Mouse (Mus musculus) layer of hippocampus, postnatal 36 days (tissue): ENCODE results near the gene Snrpb2. TPM values are rescaled to one million over a fixed set of nuclear protein-coding genes. Genes with fewer than 3 reads are reported as not detected.
A peak's percentile ranks its signal among the peaks of the same experiment; 100 is the strongest.

Experiments
- DNase-seq, 2 experiments: peaks; one replicate each; pipeline ENCODE4 v3.0.0; 2022
- total RNA-seq, 2 experiments: library from RNA; stranded (reverse); gene quantifications; 2 replicates each; pipeline ENCODE4 v1.2.3; 2021

Gene Snrpb2
- total RNA-seq, 2 experiments from 2014 or later = 32.8 to 41.9 TPM

- no peak for DNase-seq
These were observed 31.9 kb downstream of the Snrpb2 start for GRCm38 (mm10) chr2:143094761-143095160.

- no peak for DNase-seq
These were observed 34.3 kb downstream of the Snrpb2 start for GRCm38 (mm10) chr2:143097170-143097569.

GRCm38 (mm10) chr2:143113859-143114258 is 51.0 kb downstream of the Snrpb2 start:
- no peak for DNase-seq

- DNase-seq = peak; percentile 31 to 41
These were observed 51.9 kb downstream of the Snrpb2 start for GRCm38 (mm10) chr2:143114716-143115115.

GRCm38 (mm10) chr2:143117453-143117852 is 54.6 kb downstream of the Snrpb2 start:
- DNase-seq = peak; percentile 11 to 19

GRCm38 (mm10) chr2:143118221-143118620 is 55.4 kb downstream of the Snrpb2 start:
- no peak for DNase-seq

Other genes starting within 250 kb of the Snrpb2 start
- gene Kif16b, start 161.5 kb upstream of the Snrpb2 start, total RNA-seq = 10 to 100 TPM in 1 of 2 experiments, 1 to 10 TPM in 1; 9.7 to 10.9 TPM
- not detected for gene Otor, start 15.4 kb downstream of the Snrpb2 start, total RNA-seq